Mouse (Mus musculus) left cerebral cortex, adult 8-10 months (tissue): Measurements from ENCODE around the gene Susd1. TPM values are rescaled to one million over a fixed set of nuclear protein-coding genes. Genes with fewer than 3 reads are reported as not detected.
A peak's percentile ranks its signal among the peaks of the same experiment; 100 is the strongest.

Experiments
- DNase-seq, 2 experiments: peaks; one replicate each; pipeline ENCODE4 v3.0.0; 2022; ENCODE audit warnings: low spot score in 2 of 2
- total RNA-seq, 4 experiments: library from RNA; stranded (reverse); gene quantifications; 2 replicates each; pipeline ENCODE4 v1.2.4; 2022

Gene Susd1
- total RNA-seq = 10 to 100 TPM in 1 of 4 experiments, 1 to 10 TPM in 3; 7.8 to 11.2 (median 9.8) TPM

DNA sequence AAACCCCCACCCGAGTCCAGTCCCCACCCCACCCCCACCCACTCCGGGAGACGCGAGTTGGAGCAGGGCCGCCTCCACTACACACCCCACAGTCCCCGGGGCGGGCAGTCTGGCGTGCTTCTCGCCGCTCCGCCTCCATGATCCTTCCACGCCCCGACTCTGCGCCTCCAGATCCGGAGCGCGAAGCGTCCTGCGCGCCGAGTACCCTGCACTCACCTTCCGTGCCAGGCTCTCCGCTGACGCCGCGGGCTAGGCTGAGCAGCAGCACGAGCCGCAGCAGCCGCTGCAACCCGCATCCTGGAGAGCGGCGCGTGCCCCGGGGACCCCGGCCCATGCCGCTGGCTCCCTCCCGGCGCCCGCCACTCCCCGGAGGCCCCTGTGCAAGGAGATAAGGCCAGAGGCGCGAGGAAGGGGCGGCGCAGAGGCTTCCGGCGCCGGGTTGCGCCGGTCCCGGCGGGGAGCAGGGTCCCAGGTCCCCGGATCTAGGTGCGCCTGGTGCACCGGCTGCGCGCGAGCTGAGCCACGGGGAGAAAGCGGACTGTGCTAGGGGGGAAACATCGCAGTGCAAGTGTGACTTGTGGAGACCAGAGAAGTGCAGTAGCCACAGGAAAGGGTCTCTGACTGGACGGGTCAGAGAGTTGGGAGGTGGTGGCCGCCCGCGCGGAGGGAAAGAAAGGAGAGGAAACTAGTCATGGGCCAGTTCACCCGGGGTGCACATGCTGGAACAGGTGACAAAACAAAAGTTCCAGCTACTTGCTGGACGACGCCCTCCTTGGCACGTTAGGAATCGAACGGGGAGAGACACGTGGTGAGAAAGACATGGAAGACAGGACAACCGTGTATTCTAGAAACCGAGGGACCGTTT is at the start of gene Susd1:
TSS of gene Susd1 (minus strand) at position 644 of the 865 bp plus-strand sequence.
- peak; percentile 35 to 52 for DNase-seq

DNA sequence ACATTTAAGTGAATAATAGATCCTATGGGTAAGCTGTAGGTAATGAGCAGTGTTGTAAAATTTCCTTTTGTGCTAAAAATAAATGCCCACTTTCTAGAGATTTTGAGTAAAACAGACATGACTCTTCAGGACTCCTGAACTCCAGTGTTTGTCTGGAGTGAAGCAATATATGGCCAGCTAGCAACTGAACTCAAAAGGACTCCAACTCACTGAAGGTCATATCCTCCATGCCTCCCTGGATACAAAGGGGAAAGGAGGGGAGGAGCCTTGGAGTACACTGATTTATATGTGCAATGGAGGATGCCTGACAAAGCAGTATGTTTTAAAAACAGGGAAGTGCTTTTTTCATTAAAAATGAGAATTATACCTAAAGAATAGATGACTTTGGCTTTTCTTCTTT is 32.9 kb upstream of the Susd1 start:
- DNase-seq = no peak

DNA sequence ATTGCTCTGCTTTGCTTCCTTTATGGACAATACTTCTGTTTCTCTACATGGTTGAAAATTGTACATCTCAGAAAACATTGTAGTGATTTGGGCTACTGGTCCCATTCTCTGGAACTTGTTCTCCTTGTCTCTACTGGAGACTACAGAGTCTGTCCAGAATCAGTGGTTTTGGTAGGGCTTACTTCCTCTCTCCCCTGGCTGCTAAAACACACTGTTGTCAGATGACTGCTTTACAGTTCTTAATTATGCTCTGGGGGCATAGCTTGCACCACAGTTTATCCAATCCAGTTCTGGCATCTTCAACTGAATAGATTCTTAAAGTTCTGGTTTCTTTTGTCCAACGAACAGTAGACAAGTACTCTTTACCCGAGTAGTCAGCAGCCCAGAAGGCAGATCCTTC is 27.0 kb upstream of the Susd1 start:
- DNase-seq = no peak

DNA sequence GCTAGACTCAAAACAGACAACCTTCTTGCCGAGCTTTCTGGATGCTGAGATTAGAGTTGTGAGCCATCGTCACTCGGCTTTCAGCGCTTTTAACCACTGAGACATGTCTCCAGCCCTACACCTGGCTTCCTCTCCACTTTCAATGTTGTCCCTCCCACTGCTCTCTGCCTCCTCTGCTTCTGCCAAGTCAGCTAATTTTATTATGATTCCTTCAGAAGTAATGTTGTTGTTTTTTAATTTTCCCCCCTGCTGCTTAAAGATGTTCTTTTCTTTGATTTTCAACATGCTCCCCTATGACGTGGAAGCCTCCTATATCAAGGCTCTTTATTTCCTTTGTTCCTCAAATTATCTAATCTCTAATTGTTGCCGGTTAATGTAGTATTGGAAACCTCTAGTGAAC is 26.2 kb upstream of the Susd1 start:
- DNase-seq = no peak

DNA sequence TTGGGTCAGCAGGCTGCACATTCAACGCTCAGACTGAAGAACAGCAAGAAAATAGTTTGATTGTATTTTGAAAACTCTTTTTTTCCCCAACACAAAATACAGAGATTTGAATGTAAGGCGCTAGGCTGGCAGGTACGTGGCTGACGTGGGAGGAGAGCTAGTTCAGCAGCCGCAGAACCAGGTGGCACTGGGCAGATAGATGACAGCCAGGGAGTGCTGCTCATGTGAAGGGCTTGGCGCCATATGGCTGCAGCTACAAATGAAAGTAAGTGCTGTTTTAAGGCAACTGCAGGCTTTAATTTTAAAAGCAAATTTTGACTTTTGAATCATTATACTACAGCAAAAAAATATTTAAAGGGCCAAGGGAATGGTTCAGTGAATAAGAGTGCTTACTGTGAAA is 24.1 kb upstream of the Susd1 start:
- peak in 1 of 2 experiments; percentile 78 for DNase-seq

DNA sequence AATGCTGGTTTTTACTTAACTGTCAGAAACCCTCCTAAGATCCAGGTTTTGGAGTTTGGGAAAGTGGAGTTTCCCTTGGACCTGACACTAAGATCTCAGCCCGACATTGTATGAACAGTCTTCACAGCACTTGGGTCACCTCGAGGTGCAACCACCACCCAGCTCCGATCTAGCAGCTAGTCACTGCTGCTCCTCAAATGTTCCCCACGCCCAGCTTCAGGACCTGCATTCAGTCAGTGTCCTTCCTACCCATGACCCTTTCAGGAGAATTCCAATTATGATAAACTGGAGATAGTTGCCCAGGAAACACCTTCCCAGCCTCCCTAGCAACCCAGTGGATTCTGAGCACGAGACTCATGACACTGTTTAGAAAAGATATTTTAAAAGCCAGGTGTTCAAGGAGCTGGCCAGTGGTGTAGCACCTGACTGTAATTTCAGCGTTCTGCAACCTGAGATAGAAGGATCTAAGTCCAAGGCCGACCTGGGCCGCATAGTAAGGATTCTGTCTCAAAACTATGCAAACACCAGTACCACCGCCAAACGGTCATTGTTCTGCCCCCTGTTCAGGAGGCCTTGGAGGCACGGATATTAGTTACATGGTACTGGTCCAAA is 22.8 kb upstream of the Susd1 start:
- no peak for DNase-seq

DNA sequence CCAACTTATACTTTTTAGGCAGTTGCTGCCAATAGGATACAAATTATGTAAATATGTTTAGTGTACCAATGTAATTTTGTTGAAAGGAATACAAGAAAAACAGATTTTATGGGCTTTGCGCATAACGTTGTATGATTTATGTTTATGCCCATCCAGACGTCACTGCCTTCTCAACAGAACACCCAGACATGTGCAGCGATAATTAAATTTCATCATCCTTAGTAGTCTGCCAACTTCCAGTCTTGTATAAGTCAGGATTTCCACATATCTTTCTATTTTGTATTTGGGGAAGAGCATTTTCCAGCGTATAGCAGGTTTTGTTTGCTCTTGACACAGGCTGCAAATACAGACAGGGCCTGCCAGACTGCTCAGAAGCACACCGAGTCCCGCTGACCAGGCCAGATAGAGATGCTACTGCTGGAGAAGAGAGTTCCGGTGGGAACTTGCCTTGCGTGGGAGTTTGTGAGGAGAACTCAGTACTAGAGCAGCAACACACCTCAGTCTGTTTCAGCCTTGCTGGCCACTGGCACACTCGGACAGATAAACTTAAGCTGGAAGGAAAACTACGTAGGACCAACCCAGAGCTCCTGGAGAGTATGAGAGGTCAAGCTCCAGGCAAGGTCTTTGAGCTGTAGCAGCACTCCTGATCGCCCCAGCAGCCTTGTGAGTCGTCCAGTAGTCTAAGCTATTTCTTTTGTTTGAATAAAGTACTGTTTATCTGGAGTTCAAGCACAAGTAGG is 21.0 kb upstream of the Susd1 start:
- DNase-seq = no peak

DNA sequence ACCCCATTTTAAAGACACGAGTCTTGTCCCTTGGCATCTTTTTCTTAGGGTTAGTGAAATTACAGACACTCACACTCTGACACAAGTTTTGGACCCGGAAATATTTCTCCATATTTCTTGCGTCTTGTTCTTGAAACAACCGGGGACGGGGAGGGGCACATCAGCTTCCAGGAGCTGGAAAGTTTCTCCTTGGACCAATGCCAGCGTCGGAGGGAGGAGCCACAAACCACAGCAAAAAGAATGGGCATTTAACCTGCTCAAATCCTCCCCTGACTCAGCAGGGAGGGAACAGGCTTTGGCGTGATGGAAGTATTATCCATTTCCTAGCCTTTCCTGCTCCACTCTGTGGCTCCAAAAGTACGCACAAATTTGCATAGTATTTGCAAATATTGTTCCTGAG is 19.5 kb upstream of the Susd1 start:
- DNase-seq = no peak

DNA sequence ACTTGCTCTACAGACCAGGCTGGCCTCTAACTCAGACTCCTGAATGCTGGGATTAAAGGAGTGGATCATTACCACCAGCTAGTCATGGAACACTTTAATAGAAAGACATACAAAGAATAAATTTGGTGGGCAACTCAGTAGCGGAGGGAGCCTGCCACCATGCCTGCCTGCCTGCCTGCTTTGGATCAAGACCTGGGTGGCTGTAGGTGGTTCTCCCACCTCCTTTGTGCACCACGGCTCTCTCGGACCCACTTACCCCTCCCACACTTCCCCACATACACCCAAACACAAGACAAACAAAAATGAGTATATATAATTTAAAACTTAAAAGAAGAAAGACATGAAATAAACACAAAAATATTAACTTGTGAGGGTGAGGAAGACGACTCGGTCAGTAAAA is 18.7 kb upstream of the Susd1 start:
- DNase-seq = no peak

DNA sequence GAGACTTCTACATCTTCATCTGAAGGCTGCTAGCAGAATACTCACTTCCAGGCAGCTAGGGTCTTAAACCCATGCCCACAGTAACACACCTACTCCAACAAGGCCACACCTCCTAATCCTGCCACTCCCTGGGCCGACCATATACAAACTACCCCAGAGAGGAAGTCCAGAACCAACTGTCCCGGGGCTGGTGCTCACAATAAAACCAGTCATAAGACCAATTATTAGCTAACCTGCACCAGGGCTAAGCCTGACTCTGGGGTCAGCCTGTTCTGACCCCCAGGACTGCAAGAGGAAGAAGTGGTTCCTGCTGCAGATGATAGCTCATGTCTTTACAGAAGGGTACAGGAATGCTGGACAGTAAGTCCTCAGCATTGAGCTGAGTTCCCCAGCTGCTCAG is 17.0 kb upstream of the Susd1 start:
- no peak for DNase-seq

DNA sequence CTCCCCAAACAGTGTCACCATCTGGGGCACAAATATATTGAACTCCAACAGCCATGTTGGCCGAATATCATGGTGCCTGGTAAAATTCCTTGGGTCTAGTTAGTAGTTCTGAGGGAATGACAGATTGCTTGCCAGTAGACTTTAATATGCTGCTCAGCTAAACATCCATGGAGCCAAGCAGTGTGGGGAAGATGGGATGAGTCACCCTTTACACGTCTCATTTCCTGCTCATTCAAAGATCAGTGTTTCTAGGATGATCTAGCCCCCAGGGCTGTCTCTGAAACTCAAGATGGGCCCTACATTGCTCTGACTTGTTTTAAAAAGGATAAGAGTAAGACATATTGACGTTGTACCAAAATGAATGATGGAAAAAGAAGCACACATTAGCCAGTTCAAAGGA is 15.6 kb upstream of the Susd1 start:
- no peak for DNase-seq

DNA sequence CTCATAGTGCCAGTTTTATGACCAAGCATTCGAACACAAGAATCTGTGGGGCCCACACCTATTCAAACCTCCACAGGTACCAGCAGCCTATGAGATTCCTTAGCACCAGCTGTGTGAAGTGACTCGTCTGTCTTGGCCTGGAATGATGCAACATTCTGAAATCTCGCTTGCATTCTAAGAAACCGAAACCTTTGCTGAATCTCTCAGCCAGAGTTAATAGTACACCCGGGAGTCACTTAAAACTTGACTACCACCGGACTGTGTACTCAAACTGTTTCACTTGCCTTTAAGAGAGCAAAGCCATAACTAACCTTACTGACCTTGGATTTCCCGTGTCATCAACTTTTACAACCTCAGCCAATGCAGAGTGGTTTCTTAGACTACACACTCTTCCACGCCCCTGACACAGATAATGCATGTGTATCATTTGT is 14.1 kb upstream of the Susd1 start:
- no peak for DNase-seq

DNA sequence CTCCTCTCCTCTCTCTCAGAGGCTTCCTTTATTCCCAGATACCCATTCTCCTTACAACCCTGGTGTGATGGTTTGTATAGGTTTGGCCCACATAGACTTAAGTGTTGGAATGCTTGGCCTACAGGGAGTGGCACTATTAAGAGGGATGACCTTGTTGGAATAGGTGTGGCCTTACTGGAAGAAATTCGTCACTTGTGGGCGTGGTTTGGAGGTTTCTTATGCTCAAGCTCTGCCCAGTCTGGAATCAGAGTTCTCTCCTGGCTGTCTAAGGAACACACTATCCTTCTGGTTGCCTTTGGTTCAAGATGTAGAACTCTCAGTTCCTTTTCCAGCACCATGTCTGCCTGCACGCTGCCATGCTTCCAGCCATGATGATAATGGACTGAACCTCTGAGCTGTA is 12.5 kb upstream of the Susd1 start:
- DNase-seq = no peak

DNA sequence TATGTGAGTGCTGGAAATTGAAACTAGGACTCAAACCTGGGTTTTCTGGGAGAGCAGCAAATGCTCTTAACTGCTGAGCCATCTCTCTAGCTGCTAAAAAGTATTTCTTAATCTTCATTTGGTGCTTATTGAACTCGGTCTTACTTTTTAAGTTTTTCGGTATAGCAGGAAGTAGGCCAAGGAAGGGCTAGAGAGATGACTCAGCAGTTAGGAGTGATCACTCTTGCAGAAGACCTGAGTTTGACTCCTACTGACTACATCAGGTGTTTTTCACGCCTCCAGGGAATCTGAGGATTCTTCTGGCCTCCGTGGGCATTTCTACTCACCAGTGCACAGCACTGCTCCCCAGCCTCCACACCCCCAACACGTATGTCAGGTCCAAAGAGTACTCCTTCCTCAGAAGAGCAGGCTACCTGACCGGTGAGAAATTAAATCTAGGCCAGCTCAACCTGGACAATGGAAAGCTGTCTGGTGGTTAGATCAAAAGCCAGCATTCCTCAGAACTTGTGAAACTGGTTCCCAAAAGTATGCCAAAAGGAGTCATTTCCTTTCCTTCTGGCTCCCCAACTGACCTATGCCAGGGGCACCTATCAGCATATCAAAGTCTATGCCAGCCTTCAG is 11.9 kb upstream of the Susd1 start:
- no peak for DNase-seq

DNA sequence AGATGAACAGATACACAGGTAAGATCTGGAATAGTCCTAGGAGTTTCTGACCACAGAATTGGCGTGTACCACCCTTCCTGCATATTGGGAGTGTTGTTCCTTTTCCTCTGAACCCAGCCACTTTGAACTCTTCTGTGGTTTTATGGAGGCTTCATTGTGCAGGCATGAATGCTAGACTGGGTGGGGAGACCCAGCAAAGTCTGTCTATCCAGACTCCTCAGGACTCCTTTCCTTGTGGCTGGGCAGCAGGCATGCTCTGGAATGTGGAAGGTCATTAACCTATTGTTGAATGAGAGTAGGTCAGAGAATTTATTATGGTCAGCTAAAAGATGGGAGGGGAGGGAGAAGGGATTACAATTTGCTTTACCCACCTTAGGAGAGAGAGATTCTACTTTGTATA is 8.9 kb upstream of the Susd1 start:
- no peak for DNase-seq

DNA sequence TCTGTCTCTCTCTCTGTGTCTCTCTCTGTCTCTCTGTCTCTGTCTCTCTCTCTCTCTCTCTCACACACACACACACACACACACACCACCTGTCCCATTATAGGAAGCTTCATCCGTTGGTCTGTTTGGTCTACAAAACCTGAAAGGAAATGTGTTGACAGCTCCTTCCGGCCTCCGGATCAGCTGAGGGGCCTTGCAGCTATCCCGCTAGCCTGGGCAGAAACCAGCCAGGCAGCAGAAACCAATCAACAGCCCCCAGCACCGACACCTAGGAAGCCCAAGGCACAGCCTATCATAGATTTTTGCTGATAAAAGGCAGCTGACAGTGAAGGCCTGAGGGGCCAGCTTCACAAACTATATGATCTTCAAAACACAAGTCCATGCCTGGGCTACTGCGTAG is 7.1 kb upstream of the Susd1 start:
- DNase-seq = no peak

DNA sequence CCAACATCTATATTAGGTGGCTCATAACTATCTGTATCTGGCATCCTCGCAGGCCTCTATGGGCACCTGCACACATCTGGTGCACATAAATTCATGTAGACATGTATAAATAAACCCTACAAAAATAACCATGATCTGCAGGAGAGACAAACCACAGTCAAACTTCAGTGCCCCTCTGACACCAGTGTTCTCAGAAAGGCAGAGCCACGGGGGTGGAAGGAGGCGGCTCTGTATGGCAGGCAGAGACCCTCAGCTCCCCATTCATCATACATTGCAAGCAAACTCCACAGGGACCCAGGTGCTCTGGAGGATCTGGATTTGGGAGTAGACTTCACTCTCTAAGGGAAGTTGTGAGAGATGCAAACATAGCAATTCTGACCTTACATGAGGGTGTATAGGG is 6.6 kb upstream of the Susd1 start:
- no peak for DNase-seq

DNA sequence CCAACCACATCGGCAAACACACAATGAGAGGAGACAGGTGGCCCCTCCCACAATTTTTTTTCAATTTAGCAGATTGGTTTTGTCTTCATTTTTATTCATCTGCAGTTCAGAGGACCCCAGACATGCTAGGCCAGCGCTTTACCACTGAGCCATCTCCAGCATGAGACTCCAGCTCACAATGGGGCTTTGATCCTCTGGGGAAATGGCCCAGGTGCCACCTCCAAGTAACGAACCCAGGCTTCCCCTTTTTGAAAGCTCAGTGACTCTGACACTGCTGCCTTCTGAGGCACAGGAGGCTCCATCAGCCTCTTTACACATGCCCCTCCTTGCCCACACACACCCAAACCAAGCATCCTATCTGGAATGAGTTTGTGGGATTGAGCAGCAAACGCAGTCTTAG is 5.7 kb upstream of the Susd1 start:
- DNase-seq = no peak

DNA sequence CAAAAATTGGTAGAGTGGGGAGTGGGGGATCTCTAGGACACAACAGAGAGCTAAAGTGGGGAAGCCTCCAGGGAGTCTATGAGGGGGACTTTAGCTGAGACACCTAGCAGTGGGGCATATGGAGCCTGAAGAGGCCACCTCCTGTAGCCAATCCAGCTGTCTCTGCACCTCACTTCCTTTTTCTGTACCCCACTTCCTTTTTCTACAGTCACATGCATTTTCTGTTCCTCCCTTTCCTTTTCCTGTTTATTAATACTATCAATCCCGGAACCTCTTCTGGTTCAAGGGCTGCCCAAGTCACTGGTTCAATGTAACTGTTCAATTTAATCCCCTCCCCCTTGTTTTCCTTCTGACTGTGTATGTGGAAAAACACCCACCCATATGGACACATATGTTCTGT is 2.8 kb upstream of the Susd1 start:
- no peak for DNase-seq

DNA sequence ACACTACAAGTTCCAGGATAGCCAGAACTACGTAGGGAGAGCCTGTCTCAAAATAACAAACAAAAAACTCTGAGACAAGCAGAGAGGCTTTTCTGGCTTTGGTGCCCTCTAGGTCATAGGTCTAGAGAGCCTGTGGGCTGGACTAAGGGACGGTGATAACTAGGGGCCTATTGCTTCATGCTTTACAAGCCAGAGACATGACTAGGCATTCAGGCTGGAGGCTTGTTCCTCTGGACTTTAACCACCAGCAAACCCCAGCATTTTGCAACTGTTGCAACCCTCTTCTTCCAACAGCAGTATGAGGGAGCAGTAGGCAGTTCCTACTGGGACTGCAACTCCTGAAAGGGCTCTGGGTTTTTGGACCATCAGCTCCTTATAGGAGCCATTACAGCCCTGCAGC is 1.5 kb upstream of the Susd1 start:
- DNase-seq = no peak

DNA sequence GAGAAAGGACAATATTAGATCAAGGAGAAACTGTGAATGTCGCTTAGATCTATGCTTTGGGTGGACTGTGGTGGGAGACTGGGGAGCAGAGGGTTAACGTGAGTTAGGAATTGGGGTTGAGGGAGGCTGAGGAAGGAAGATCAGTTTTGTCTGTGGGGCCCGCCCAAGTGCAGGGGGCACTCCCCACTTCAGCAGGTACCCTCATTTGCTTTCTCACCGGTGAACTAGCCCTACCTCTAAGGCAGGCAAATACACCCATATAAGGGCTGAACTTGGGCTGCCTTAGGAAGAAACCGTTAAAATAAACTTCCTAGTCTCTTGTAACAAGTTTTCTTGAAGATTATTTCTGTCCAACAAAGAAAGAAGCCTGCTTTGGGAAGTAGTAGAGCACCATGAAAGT is 608 bp upstream of the Susd1 start:
- DNase-seq = no peak

DNA sequence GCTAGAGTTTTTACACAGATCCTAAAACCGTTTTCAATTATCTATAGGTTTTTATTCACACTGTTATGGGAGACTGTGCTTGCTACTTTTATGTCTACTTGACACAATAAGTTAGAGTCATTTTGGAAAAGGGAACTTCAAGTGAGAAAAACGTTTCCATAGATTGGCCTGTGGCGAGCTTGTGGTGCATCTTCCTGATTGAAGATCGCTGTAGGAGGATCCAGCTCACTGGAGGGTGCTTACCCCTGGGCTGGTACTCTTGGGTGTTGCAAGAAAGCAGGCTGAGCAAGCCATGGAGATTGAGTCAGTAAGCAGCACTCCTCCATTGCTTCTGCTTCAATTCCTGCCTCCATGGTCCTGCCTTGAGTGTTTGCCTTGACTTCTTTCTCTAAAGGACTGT is 2.5 kb downstream of the Susd1 start:
- no peak for DNase-seq
